Mouse (Mus musculus) thymus, adult 18-20 months (tissue): ENCODE measurements around the gene Farp1.

Experiments used
- DNase-seq, 2 experiments: peaks; one replicate each; pipeline ENCODE4 v3.0.0; 2022; ENCODE audit warnings: mixed read lengths in 2 of 2

Gene Farp1

GRCm38 (mm10) chr14:121058481-121058880, 23.5 kb downstream of the Farp1 start:
- DNase-seq: no peak

GRCm38 (mm10) chr14:121059266-121059665, 24.3 kb downstream of the Farp1 start:
- DNase-seq: no peak

- no peak for DNase-seq
Observed at GRCm38 (mm10) chr14:121060484-121060883, 25.5 kb downstream of the Farp1 start.

GRCm38 (mm10) chr14:121061686-121062085, 26.7 kb downstream of the Farp1 start:
- no peak for DNase-seq

GRCm38 (mm10) chr14:121062238-121063082, 27.5 kb downstream of the Farp1 start:
- no peak for DNase-seq

GRCm38 (mm10) chr14:121064726-121065125, 29.7 kb downstream of the Farp1 start:
- no peak for DNase-seq

GRCm38 (mm10) chr14:121073093-121073866, 38.3 kb downstream of the Farp1 start:
- no peak for DNase-seq

GRCm38 (mm10) chr14:121074197-121074734, 39.3 kb downstream of the Farp1 start:
- no peak for DNase-seq

- no peak for DNase-seq
Observed at GRCm38 (mm10) chr14:121080739-121081138, 45.7 kb downstream of the Farp1 start.

GRCm38 (mm10) chr14:121082341-121082740, 47.3 kb downstream of the Farp1 start:
- no peak for DNase-seq

GRCm38 (mm10) chr14:121082793-121083192, 47.8 kb downstream of the Farp1 start:
- no peak for DNase-seq

GRCm38 (mm10) chr14:121083352-121083751, 48.4 kb downstream of the Farp1 start:
- DNase-seq: no peak

GRCm38 (mm10) chr14:121092517-121092916, 57.5 kb downstream of the Farp1 start:
- DNase-seq: no peak

GRCm38 (mm10) chr14:121093860-121094259, 58.9 kb downstream of the Farp1 start:
- no peak for DNase-seq

- DNase-seq: no peak
Observed at GRCm38 (mm10) chr14:121097640-121098435, 62.8 kb downstream of the Farp1 start.

GRCm38 (mm10) chr14:121099120-121099519, 64.1 kb downstream of the Farp1 start:
- no peak for DNase-seq

- no peak for DNase-seq
Observed at GRCm38 (mm10) chr14:121099876-121100275, 64.9 kb downstream of the Farp1 start.

- DNase-seq: no peak
Observed at GRCm38 (mm10) chr14:121100829-121101228, 65.8 kb downstream of the Farp1 start.

GRCm38 (mm10) chr14:121101531-121101930, 66.5 kb downstream of the Farp1 start:
- DNase-seq: no peak

GRCm38 (mm10) chr14:121102599-121102998, 67.6 kb downstream of the Farp1 start:
- DNase-seq: no peak

- no peak for DNase-seq
Observed at GRCm38 (mm10) chr14:121103459-121103858, 68.5 kb downstream of the Farp1 start.

GRCm38 (mm10) chr14:121104760-121105329, 69.8 kb downstream of the Farp1 start:
- DNase-seq: no peak
